Mouse (Mus musculus) MN1 (cell line): ENCODE measurements around the gene Cep68.

Experiments used
- DNase-seq: peaks from one replicate; pipeline ENCODE4 v3.0.0-alpha.2; 2016; ENCODE audit warnings: low spot score

Gene Cep68

DNA sequence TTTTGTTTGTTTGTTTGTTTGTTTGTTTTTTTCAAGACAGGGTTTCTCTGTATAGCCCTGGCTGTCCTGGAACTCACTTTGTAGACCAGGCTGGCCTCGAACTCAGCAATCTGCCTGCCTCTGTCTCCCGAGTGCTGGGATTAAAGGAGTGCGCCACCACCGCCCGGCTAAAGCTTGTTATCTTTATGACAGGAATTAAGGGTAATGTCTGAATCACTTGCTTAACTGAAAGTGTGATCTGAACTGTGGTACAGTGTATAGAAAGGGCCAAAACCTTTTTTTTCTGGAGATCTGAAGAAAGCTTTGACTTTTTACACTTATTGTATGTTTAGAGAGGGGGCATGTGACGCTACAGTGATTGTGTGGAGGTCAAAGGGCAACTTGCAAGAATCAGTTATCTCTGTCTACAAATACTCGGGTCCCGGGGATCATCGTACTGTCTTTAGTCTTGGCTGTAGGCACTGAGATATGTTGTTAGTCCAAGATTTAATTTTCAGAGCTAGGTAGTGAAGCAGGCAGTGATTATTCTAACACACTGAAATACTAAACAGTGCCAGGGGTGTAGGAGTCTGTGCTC, 44.3 kb downstream of the Cep68 start:
- DNase-seq: no peak

DNA sequence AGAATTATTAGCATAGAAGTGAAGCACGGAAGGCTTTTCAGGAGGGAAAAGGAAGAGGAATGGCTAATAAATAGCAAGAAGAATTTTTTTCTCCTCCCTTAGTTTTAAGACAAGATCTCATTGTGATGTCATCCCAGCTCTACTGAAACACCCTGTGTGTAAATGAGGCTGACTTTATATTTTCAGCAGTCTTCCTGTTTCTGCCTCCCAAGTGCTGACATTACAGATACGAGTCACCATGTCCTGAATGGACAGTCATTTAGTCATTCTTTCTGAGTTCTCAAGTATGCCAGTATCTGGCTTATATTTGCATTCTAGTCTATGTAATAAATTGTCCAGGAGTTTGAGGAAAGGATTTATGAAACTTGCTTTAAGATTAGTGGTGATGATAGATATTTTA, 44.9 kb downstream of the Cep68 start:
- DNase-seq: peak; percentile 28

DNA sequence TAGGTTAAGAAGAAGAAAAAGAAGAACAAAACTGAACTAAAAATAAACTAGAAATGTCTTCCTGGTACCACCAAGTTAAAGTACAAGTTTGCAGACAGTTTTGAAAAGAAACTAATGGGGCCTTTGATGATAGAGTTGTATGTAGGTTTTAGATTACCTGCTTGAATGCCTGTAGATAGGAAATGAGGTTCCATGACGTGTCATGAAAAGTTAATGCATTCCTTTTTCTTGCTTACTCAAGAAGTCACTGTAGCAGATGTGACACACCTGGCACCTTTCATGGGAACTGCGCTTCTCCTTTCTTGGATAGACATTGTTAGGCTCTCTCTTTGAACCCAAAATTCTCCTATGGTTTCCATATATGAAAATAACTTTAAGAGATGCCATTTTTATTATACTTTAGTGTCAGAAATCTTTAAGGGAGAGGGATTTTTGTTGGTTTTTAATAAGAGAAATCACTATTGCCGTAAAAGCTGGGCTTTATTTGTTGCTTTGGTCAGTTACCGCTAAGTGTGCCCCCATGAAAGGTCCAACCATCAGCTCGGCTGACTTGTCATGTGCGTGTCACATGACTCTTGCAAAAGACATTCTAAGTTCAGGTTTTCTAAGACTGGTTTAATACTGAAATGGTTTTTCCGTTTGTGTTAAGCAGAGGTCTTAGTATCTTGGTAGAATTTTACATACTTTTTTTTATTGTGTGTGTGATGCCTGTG, 46.8 kb downstream of the Cep68 start:
- peak; percentile 22 for DNase-seq

DNA sequence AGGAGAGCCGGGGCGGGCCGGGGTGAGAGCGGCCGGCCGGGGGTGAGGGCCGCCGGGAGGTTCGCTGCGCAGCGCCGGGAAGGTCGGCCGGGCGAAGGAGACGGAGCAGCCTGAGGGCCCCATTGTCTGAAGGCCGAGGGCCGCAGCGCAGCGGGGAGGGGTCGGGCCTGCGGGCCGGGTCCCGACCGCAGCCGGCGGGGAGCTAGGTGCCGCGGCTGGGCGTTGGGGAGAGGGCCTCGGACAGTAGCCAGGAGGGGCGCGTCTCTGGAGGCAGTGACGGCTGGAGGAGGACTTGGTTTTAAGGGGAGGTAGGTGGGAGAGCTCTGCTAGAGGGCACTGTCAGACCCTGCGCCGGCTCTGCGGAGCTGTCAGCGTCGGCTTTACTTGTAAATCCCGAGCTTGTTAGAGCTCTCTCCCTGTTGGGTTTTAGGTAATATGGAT, 47.5 kb downstream of the Cep68 start:
- peak; percentile 83 for DNase-seq

DNA sequence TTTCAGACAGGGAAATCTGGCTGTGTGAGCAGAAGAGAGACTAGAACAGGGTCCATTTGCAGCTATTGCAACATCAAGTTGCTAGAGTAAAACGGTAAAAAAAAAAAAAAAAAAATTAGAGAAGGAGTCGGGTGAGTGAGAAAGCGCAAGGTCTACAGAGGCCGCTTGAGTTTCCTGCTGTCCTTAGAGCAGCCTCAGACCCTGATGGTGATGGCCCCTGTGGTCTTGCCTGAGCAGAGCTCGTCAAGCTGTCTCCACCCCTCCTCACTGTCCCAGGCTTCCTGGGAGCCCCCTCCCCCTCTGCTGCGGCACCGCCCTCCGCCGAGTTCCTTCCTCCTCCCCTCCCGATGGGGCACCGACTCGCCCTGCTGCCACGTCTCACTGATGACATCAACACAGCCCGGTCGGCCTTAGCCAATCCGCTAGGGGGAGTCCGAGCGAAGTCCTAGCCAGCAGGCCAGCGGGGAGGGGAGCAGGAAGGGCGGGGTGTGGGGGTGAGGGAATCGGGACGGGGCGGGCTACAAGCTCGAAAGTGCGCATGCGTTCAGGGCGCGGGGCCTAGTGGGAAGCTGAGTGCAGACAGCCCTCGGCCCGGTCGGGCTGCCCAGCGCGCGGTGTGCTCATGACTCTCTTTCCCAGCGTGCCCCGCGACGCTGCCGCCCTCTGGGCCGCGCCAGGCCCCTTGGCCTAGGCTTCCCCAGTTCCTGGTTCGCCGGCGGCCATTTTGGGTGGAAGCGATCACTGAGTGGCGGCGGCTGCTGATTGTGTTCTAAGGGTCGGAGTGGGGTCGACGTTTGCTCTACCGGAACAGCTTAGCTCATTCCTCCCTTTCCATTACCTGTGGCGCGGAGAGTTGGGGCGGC, 48.3 kb downstream of the Cep68 start, which contains the start of gene Rab1a:
TSS of gene Rab1a (plus strand) at position 720 of the 863 bp plus-strand sequence.
- peak; percentile 100 for DNase-seq

DNA sequence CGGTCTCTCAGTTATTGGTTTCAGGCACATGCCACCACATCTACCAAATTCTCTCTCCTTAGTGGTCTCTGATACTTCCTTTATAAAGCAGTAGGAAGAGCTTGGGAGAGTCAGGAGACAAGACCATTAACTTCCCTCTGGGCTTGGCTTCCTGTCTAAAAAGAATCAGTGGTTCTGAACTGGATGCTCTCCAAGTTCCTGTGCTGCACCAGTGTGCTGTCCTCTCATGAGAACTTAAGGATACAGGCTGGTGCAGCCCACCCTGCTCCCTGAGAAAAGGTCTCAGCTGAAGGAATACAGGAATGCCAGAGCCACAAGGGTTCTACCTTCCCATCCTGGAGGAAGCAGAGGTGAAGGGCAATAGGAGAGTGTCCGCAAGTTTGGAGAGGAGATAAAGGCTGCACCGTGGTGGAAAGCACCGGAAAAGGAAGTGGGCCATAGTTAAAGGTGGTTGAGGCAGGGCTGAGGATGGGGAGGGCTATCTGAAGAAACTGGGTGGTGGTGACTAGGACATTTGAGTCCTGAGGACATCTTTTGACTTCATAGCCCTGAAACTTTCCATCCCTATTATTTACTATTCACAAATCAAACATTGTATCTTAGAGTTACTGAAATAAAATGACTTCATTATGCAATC, 56.0 kb downstream of the Cep68 start:
- no peak for DNase-seq

DNA sequence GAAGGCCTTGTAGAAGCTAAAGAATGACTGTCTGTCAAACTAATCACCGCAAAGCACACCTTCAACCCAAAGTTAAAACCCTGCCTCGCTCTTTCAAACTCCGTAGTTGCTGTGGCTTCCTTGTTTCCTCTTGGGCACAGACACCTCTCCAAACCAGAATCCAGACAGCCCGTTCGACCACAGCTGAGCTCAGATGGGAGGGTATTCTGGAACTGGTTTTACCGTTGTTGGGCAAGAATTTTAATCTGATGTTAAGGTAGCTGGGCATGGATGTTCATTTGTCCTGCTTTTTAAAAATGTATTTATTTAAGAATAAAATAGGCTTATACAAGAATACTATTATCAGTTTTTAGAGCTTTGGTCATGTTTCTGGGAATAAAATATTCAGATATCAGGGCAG, 62.0 kb downstream of the Cep68 start:
- DNase-seq: no peak
